In the genomic region with DNA sequence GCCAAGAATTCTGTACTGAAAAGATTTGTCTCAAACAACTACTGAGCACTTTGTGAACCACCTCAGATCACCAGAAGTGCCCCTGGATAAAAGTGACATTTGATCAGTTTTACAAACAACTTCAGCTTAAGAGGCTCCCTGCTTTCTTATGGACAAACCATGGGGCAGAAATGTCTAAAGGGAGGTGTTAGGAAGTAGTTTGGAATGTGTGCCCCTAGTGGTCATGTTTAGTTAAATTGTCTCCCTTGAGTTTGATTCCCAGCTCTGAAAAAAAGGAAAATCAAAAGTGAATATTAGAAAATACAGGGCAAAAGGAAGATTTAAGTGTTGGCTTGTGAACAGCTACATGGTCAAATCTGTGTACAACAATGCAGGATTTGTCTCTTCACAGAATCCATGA, we compare ENCODE assay signal across 22 mouse cellular contexts.
DNase-seq lines count a peak whose midpoint lies in the region; ATAC-seq and TF ChIP-seq lines count a peak whose summit lies in the region.
"Had no signal": no experiment of that assay in that cellular context is flagged by ENCODE, and none has a peak within 500 bp of the region (broad histone marks: within the 10 kb centered on the region; RNA-seq: fewer than 3 reads in every experiment).

No protein-coding gene starts in this region.

- ATAC-seq in kidney, postnatal 0 days (replicated peaks; ENCODE audit: low FRiP score, low read depth) = no peak
- no peak for ATAC-seq in lung, embryonic 15.5 days (ENCODE audit: borderline replicate concordance, extremely low read depth, low FRiP score, low TSS enrichment)
- ATAC-seq in stomach, postnatal 0 days (ENCODE audit: low FRiP score, low TSS enrichment) = no peak
- ATAC-seq: forebrain, embryonic 16.5 days; midbrain, embryonic 16.5 days had no signal

- H3K27ac ChIP-seq in kidney, postnatal 0 days = no peak overlapping the region
- peak overlapping the region; percentile 21; the same call in 1 of the 2 replicates for H3K27ac ChIP-seq in lung, embryonic 15.5 days
- no peak overlapping the region for H3K27ac ChIP-seq in stomach, postnatal 0 days (replicated peaks)
- H3K27ac ChIP-seq: hindbrain, embryonic 14.5 days; liver, embryonic 13.5 days; stomach, embryonic 15.5 days had no signal

- TF ChIP-seq EP300 in stomach, postnatal 0 days (optimal IDR thresholded peaks at IDR 0.05) = no peak

- H3K4me1 ChIP-seq in kidney, postnatal 0 days (replicated peaks; ENCODE audit: insufficient read depth, low read length) = no peaks in the 10 kb centered on the region
- H3K4me1 ChIP-seq in lung, embryonic 15.5 days = no peaks in the 10 kb centered on the region
- H3K4me1 ChIP-seq in stomach, postnatal 0 days (replicated peaks; ENCODE audit: control insufficient read depth, insufficient read depth) = no peaks in the 10 kb centered on the region
- H3K4me1 ChIP-seq: stomach, embryonic 15.5 days had no signal

- no peak overlapping the region for H3K9ac ChIP-seq in kidney, postnatal 0 days (ENCODE audit: low read depth, low read length)
- H3K9ac ChIP-seq in lung, embryonic 15.5 days = no peak overlapping the region
- no peak overlapping the region for H3K9ac ChIP-seq in stomach, postnatal 0 days (ENCODE audit: low read length)
- H3K9ac ChIP-seq: heart, embryonic 12.5 days; hindbrain, embryonic 14.5 days; liver, embryonic 13.5 days; stomach, embryonic 15.5 days had no signal

- no peaks in the 10 kb centered on the region for H3K27me3 ChIP-seq in kidney, postnatal 0 days (ENCODE audit: insufficient read depth, low read length)
- H3K27me3 ChIP-seq in lung, embryonic 15.5 days = no peaks in the 10 kb centered on the region
- H3K27me3 ChIP-seq in stomach, postnatal 0 days (ENCODE audit: control insufficient read depth, insufficient read depth, low read length) = no peaks in the 10 kb centered on the region
- H3K27me3 ChIP-seq: heart, embryonic 12.5 days; liver, embryonic 13.5 days; stomach, embryonic 15.5 days had no signal

- H3K36me3 ChIP-seq in kidney, postnatal 0 days (ENCODE audit: insufficient read depth, low read length) = no peaks in the 10 kb centered on the region
- no peaks in the 10 kb centered on the region for H3K36me3 ChIP-seq in lung, embryonic 15.5 days
- no peaks in the 10 kb centered on the region for H3K36me3 ChIP-seq in stomach, postnatal 0 days (ENCODE audit: control insufficient read depth, insufficient read depth, low read length)
- H3K36me3 ChIP-seq: G1E; heart, embryonic 12.5 days; liver, embryonic 13.5 days; stomach, embryonic 15.5 days had no signal

- TF ChIP-seq CTCF in kidney, postnatal 0 days (IDR thresholded peaks at IDR 0.05; ENCODE audit: low read depth) = peak; percentile 37; the same call in 1 of the 2 replicates
- peak; percentile 56 for TF ChIP-seq CTCF in stomach, postnatal 0 days (IDR thresholded peaks at IDR 0.05; ENCODE audit: low read depth)

- H3K4me2 ChIP-seq in kidney, postnatal 0 days (ENCODE audit: low read length) = no peak overlapping the region
- H3K4me2 ChIP-seq in lung, embryonic 15.5 days = no peak overlapping the region
- H3K4me2 ChIP-seq in stomach, postnatal 0 days (replicated peaks; ENCODE audit: low read depth) = no peak overlapping the region
- H3K4me2 ChIP-seq: heart, embryonic 12.5 days; hindbrain, embryonic 14.5 days; liver, embryonic 13.5 days; stomach, embryonic 15.5 days had no signal

- no peak overlapping the region for H3K4me3 ChIP-seq in kidney, postnatal 0 days (replicated peaks; ENCODE audit: low read depth, low read length)
- H3K4me3 ChIP-seq in lung, embryonic 15.5 days = no peak overlapping the region
- no peak overlapping the region for H3K4me3 ChIP-seq in stomach, postnatal 0 days (ENCODE audit: low read depth, low read length)
- H3K4me3 ChIP-seq: heart, embryonic 12.5 days; liver, embryonic 13.5 days; stomach, embryonic 15.5 days had no signal

- H3K9me3 ChIP-seq in kidney, postnatal 0 days (replicated peaks; ENCODE audit: low read length) = no peaks in the 10 kb centered on the region
- no peaks in the 10 kb centered on the region for H3K9me3 ChIP-seq in lung, embryonic 15.5 days
- no peaks in the 10 kb centered on the region for H3K9me3 ChIP-seq in stomach, postnatal 0 days (ENCODE audit: control insufficient read depth, low read length)
- H3K9me3 ChIP-seq: G1E; heart, embryonic 12.5 days; liver, embryonic 13.5 days; stomach, embryonic 15.5 days had no signal

- no peak for DNase-seq in kidney, postnatal 0 days (ENCODE audit: low spot score)
- DNase-seq in kidney, postnatal 4 days = no peak
- DNase-seq in lung, adult 18-20 months = no peak
- peak; percentile 6 for DNase-seq in ES-CJ7 (ENCODE audit: low read depth, low spot score)
- DNase-seq in stomach, postnatal 0 days (ENCODE audit: low spot score) = no peak
- DNase-seq in T-cell, adult 2 months (ENCODE audit: low spot score) = no peak
- DNase-seq: adrenal gland, postnatal 36 days; cerebellum, adult 11-12 months; cerebellum, postnatal 14 days; heart, postnatal 36 days; kidney, adult 11 months; kidney, postnatal 14 days; liver, embryonic 13.5 days; right cerebral cortex, postnatal 25 days; thymus, adult 2 months had no signal
